Mouse (Mus musculus): ENCODE results near the gene Rbms3. TPM values are rescaled to one million over a fixed set of nuclear protein-coding genes. Genes with fewer than 3 reads are reported as not detected.

Gene Rbms3
- polyA plus RNA-seq, 1 experiment, result 1.6 TPM

DNA sequence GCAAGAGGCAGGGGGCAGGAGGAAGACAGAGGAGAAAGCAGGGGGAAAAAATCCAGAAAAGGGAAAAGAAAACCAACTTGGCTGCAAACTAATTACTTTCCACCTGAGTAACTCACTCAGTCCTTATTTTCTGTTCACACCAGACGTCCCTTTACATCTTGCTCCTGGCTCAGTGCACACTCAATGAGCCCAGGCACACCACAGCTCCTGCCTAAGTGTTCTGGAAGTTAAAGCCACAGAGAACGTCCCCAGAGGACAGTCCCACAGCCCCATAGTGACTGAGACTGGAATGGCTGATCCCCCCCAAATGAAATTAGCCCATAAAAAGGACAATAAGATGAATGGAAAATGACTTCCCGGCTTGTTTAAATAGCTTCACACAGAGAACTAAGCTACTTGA, 265.1 kb downstream of the Rbms3 start:
- Histone ChIP-seq H3K4me3 (replicated peaks; ENCODE audit: control insufficient read depth, low read depth, low read length) (no peak overlapping the region), H3K27ac (ENCODE audit: control insufficient read depth, insufficient read depth, low read depth, low read length, poor library complexity) (no peak overlapping the region), H3K4me1 (ENCODE audit: control insufficient read depth, insufficient read depth, low read length) (no peaks in the 10 kb centered on the region)
- WGBS, result 60% methylated on average over 3 of the region's 3 CpGs
- TF ChIP-seq POLR2A (IDR thresholded peaks at IDR 0.05; ENCODE audit: borderline replicate concordance, control insufficient read depth, low read depth, low read length) (no peak), CTCF (IDR thresholded peaks at IDR 0.05; ENCODE audit: control insufficient read depth, insufficient read depth, low read length) (no peak)

DNA sequence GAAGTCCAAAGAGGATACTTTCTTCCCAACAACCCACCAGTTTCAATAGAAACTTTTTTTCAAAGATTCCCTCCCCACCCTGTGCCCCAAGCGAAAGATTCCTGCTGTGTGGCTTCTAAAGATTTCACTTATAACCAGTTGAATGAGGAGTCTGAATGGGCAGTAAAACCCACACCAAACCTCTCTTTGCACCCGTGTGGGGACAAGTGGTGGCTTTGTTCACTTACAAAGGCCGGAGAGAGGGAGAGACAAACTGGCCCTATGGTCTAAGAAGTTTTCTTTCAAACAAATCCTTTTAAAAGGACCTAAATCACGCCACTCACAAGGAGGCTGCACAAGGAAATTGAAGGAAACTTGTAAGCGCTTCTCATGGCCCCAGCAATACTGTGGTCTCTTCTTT, 268.3 kb downstream of the Rbms3 start:
- WGBS, result 71% methylated on average over 5 of the region's 5 CpGs
- Histone ChIP-seq H3K4me1 (ENCODE audit: control insufficient read depth, insufficient read depth, low read length) (no peaks in the 10 kb centered on the region), H3K27ac (ENCODE audit: control insufficient read depth, insufficient read depth, low read depth, low read length, poor library complexity) (no peak overlapping the region)

DNA sequence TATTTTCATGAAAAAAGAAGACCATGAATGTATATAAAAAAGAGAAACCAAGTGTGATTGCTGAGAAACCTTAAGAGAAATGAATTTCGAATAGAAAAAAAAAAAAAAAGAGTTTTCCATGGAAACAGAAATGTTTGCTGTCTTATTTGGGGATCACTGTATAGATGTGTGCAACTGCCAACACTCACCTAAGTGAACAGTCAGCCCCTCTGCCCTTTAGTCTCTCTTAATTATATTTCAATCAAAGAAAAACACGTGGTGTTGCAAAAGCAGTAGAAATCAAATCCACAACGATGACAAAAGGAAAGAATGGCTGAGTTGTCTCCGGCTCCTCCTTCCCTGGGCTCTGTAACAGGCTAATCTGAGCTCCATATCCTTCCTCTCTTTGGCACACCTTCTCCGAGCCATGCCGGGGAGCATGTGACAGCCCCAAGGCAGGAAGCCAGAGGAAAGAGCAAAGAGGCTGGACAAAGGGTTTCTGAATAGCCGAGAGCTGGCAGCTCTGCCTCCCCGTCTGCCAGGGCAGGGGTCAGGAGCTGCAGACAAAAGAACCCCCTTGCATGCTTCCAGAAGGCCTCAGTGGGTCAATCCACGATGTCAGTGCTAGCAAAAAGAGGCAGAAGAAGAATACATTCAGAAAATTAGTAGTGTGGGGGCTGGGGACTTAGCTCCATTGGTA, 272.8 kb downstream of the Rbms3 start:
- no peak overlapping the region for H3K27ac ChIP-seq (ENCODE audit: control insufficient read depth, insufficient read depth, low read depth, low read length, poor library complexity)
- H3K4me3 ChIP-seq (replicated peaks; ENCODE audit: control insufficient read depth, low read depth, low read length), result no peak overlapping the region
- 10% methylated on average over 9 of the region's 9 CpGs for WGBS
- TF ChIP-seq POLR2A (IDR thresholded peaks at IDR 0.05; ENCODE audit: borderline replicate concordance, control insufficient read depth, low read depth, low read length) (no peak), CTCF (IDR thresholded peaks at IDR 0.05; ENCODE audit: control insufficient read depth, insufficient read depth, low read length) (no peak)
- no peaks in the 10 kb centered on the region for H3K4me1 ChIP-seq (ENCODE audit: control insufficient read depth, insufficient read depth, low read length)

More for the DNA sequence above, 268.3 kb downstream of the Rbms3 start:
- TF ChIP-seq POLR2A (IDR thresholded peaks at IDR 0.05; ENCODE audit: borderline replicate concordance, control insufficient read depth, low read depth, low read length) (no peak), CTCF (IDR thresholded peaks at IDR 0.05; ENCODE audit: control insufficient read depth, insufficient read depth, low read length) (no peak)
- H3K4me3 ChIP-seq (replicated peaks; ENCODE audit: control insufficient read depth, low read depth, low read length), result no peak overlapping the region

DNA sequence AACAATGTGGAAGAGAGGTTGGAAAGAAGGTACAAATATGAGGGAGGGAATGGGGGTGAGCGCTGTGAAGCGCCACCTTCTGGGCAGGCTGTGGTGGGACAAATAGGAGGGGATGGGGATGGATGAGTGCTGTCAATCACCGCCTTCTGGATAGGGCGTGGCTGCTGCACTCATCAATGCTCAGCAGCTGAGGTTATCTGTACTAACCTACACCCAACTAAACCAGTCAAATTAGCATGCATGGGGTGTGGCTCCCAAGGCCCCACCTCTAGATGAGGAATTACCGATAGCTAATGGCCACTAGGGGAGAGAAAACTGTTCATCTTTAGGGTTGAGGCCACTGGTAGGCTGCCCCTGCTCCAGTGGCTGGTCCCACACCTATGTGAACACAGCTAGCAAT, 274.2 kb downstream of the Rbms3 start:
- WGBS, result 90% methylated on average over 5 of the region's 5 CpGs
- H3K4me1 ChIP-seq (ENCODE audit: control insufficient read depth, insufficient read depth, low read length), result no peaks in the 10 kb centered on the region
- H3K4me3 ChIP-seq (replicated peaks; ENCODE audit: control insufficient read depth, low read depth, low read length), result no peak overlapping the region
- TF ChIP-seq POLR2A (IDR thresholded peaks at IDR 0.05; ENCODE audit: borderline replicate concordance, control insufficient read depth, low read depth, low read length) (no peak), CTCF (IDR thresholded peaks at IDR 0.05; ENCODE audit: control insufficient read depth, insufficient read depth, low read length) (no peak)
- H3K27ac ChIP-seq (ENCODE audit: control insufficient read depth, insufficient read depth, low read depth, low read length, poor library complexity), result no peak overlapping the region

DNA sequence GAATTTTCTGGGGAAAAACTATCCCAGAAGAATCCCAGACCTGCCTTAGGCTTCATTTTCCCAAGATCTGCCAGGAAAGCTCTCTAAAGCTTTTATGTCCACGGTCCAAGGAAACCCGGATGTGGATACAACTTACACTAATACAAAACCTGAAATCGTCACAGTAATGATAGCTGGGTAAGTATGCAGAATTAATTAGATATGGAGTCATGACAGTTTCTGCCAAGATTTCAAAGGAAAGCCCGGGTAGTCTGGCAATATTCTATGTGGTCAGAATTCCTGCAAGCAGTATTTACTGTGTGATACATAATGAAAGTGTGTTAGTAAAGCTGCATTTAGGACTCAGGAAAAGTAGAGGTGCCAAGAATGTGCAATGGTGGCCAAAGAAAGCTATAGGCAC, 287.4 kb downstream of the Rbms3 start:
- no peak overlapping the region for H3K4me3 ChIP-seq (replicated peaks; ENCODE audit: control insufficient read depth, low read depth, low read length)
- no peak overlapping the region for H3K27ac ChIP-seq (ENCODE audit: control insufficient read depth, insufficient read depth, low read depth, low read length, poor library complexity)
- 76% methylated on average over 4 of the region's 4 CpGs for WGBS
- TF ChIP-seq POLR2A (IDR thresholded peaks at IDR 0.05; ENCODE audit: borderline replicate concordance, control insufficient read depth, low read depth, low read length), result no peak
- no peak for TF ChIP-seq CTCF (IDR thresholded peaks at IDR 0.05; ENCODE audit: control insufficient read depth, insufficient read depth, low read length)
- H3K4me1 ChIP-seq (ENCODE audit: control insufficient read depth, insufficient read depth, low read length), result no peaks in the 10 kb centered on the region

DNA sequence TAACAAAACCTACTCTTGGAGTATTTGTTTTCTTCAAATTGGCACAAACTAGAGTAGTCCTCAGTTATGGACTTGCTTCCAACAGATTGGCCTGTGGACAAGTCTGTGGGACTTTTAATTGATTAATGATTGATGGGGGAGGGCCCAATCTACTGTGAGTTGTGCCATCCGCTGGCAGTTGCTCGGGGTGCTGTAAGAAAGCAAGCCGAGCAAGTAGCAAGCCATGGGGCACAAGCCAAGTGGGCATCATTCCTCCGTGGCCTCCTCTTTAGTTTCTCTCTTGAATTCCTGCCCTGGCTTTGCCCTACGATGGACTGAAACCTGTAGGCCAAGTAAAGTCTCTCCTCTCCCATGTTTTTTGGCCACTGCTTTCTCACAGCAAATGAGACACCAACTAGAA, 299.0 kb downstream of the Rbms3 start:
- H3K4me3 ChIP-seq (replicated peaks; ENCODE audit: control insufficient read depth, low read depth, low read length), result no peak overlapping the region
- TF ChIP-seq CTCF (IDR thresholded peaks at IDR 0.05; ENCODE audit: control insufficient read depth, insufficient read depth, low read length) (no peak), POLR2A (IDR thresholded peaks at IDR 0.05; ENCODE audit: borderline replicate concordance, control insufficient read depth, low read depth, low read length) (no peak)
- no peaks in the 10 kb centered on the region for H3K4me1 ChIP-seq (ENCODE audit: control insufficient read depth, insufficient read depth, low read length)
- WGBS, result 75% methylated on average over 5 of the region's 5 CpGs
- no peak overlapping the region for H3K27ac ChIP-seq (ENCODE audit: control insufficient read depth, insufficient read depth, low read depth, low read length, poor library complexity)

DNA sequence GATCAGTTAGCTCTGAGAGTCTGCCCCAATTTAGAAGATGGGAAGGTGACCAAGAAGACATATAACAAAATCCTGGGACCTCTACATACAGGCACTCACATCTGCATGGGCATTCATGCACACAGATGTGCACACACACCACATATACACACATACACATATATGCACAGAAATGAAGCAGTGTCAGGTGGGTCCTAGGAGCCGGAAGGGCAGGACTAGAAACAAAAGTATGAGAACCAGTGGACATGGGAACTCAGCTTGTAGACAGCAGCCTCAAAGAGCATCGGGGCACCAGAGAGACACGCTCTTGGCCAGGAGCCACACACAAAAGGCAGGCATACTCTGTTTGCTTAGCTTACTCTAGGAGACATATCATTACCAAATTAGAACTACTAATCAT, 310.4 kb downstream of the Rbms3 start:
- Histone ChIP-seq H3K4me3 (replicated peaks; ENCODE audit: control insufficient read depth, low read depth, low read length) (no peak overlapping the region), H3K27ac (ENCODE audit: control insufficient read depth, insufficient read depth, low read depth, low read length, poor library complexity) (no peak overlapping the region), H3K4me1 (ENCODE audit: control insufficient read depth, insufficient read depth, low read length) (no peaks in the 10 kb centered on the region)
- TF ChIP-seq POLR2A (IDR thresholded peaks at IDR 0.05; ENCODE audit: borderline replicate concordance, control insufficient read depth, low read depth, low read length) (no peak), CTCF (IDR thresholded peaks at IDR 0.05; ENCODE audit: control insufficient read depth, insufficient read depth, low read length) (no peak)
- 90% methylated on average over 3 of the region's 3 CpGs for WGBS

DNA sequence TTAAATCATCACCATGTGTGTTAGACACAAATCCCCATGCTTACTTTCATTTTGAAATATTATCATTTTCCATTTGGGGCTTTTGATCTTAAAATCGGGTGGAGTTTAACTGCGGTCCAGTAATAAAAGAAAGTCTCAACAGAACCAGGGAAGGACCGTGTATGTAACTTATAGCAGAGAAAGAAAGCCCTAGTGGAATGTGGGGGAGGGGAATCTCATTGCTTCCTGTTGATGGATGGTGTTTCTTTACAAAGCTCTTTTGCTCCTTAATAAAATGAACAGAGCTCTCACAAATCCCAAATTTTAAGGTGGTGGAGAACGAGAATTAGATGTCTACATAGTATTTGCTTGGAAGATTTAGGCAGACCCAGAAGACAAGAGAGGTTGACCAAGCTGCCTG, 311.3 kb downstream of the Rbms3 start:
- TF ChIP-seq CTCF (IDR thresholded peaks at IDR 0.05; ENCODE audit: control insufficient read depth, insufficient read depth, low read length) (no peak), POLR2A (IDR thresholded peaks at IDR 0.05; ENCODE audit: borderline replicate concordance, control insufficient read depth, low read depth, low read length) (no peak)
- Histone ChIP-seq H3K4me3 (replicated peaks; ENCODE audit: control insufficient read depth, low read depth, low read length) (no peak overlapping the region), H3K4me1 (ENCODE audit: control insufficient read depth, insufficient read depth, low read length) (no peaks in the 10 kb centered on the region), H3K27ac (ENCODE audit: control insufficient read depth, insufficient read depth, low read depth, low read length, poor library complexity) (no peak overlapping the region)
- WGBS, result 66% methylated on average over 4 of the region's 4 CpGs

DNA sequence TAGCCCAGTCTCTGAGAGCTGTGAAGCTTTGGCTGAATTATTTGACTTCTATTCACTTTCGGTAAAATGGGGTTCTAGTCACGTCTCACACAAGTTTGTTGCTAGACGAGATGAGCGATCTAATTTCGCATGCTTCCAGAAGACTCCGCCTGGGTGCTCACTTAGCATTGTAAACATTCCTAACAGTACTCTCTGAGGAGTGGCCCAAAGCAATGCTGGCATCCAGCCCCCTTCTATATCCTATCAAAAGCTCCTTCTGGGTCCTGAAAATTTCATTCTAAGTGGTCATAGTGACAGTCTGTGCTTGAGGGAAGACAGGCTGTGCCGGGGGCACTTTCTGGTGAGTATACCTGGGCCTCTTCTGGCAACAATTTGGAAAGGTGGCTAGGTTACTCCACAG, 312.5 kb downstream of the Rbms3 start:
- 88% methylated on average over 7 of the region's 7 CpGs for whole genome bisulfite sequencing
- TF ChIP-seq POLR2A (IDR thresholded peaks at IDR 0.05; ENCODE audit: borderline replicate concordance, control insufficient read depth, low read depth, low read length), result no peak
- TF ChIP-seq CTCF (IDR thresholded peaks at IDR 0.05; ENCODE audit: control insufficient read depth, insufficient read depth, low read length), result no peak
- no peak overlapping the region for H3K4me3 ChIP-seq (replicated peaks; ENCODE audit: control insufficient read depth, low read depth, low read length)
- H3K4me1 ChIP-seq (ENCODE audit: control insufficient read depth, insufficient read depth, low read length), result no peaks in the 10 kb centered on the region
- no peak overlapping the region for H3K27ac ChIP-seq (ENCODE audit: control insufficient read depth, insufficient read depth, low read depth, low read length, poor library complexity)

Measured in bone marrow, adult 2 months (tissue).